8 mouse cellular contexts compared by ENCODE assay signal in genomic region chr17:47038844-47039803, GRCm38 (mm10). TPM values are rescaled to one million over a fixed set of nuclear protein-coding genes. Genes with fewer than 3 reads are reported as not detected.
DNase-seq lines count a peak whose midpoint lies in the region; ATAC-seq lines count a peak whose summit lies in the region.

No protein-coding gene starts in this region.

- H3K9ac ChIP-seq in forebrain, embryonic 15.5 days (replicated peaks), result peak overlapping the region; percentile 39; the same call in 1 of the 2 replicates
- H3K9ac ChIP-seq in neural tube, embryonic 15.5 days (replicated peaks), result peak overlapping the region; percentile 26; the same call in 1 of the 2 replicates

- H3K4me2 ChIP-seq in forebrain, embryonic 15.5 days (replicated peaks), result peak overlapping the region; percentile 39
- H3K4me2 ChIP-seq in neural tube, embryonic 15.5 days, result peak overlapping the region; percentile 45

- H3K27ac ChIP-seq in forebrain, embryonic 15.5 days (replicated peaks), result peak overlapping the region; percentile 65; the same call in 1 of the 2 replicates
- peak overlapping the region; percentile 66 for H3K27ac ChIP-seq in neural tube, embryonic 15.5 days (replicated peaks)

- H3K36me3 ChIP-seq in forebrain, embryonic 15.5 days, result no peaks in the 10 kb centered on the region
- no peaks in the 10 kb centered on the region for H3K36me3 ChIP-seq in neural tube, embryonic 15.5 days

- no peaks in the 10 kb centered on the region for H3K27me3 ChIP-seq in forebrain, embryonic 15.5 days
- no peaks in the 10 kb centered on the region for H3K27me3 ChIP-seq in neural tube, embryonic 15.5 days (replicated peaks)

- no peaks in the 10 kb centered on the region for H3K9me3 ChIP-seq in forebrain, embryonic 15.5 days
- no peaks in the 10 kb centered on the region for H3K9me3 ChIP-seq in neural tube, embryonic 15.5 days (replicated peaks)

- H3K4me3 ChIP-seq in forebrain, embryonic 15.5 days, result peak overlapping the region; percentile 26
- H3K4me3 ChIP-seq in neural tube, embryonic 15.5 days (replicated peaks), result peak overlapping the region; percentile 21

- peak; percentile 80 for ATAC-seq in forebrain, embryonic 15.5 days (replicated peaks)
- ATAC-seq in neural tube, embryonic 15.5 days (ENCODE audit: low FRiP score), result peak; percentile 81; the same call in 1 of the 2 replicates

- WGBS in forebrain, embryonic 15.5 days, result 15% methylated on average over 18 of the region's 18 CpGs
- WGBS in neural tube, embryonic 15.5 days, result 22% methylated on average over 18 of the region's 18 CpGs

- intact Hi-C loops in heart, postnatal 25 days (cut with DNase I), result loop anchor here (1.0 to 10.0 kb wide), 5 partner anchors 51 to 446 kb away; no protein-coding TSS in a partner anchor

- peak; percentile 77 for DNase-seq in ES-CJ7 (ENCODE audit: low read depth, low spot score)
- DNase-seq in cerebellum, adult 11 months, result peak; percentile 75
- DNase-seq in heart, postnatal 25 days (ENCODE audit: low spot score), result peak; percentile 58
- DNase-seq in layer of hippocampus, adult 18-20 months (ENCODE audit: low spot score in 2 of 2), result peak; percentile 84 to 92
- peak; percentile 80 to 84 for DNase-seq in lung, adult 18-20 months
- peak; percentile 96 for DNase-seq in testis, postnatal 10 days (ENCODE audit: low spot score)

- H3K4me1 ChIP-seq in forebrain, embryonic 15.5 days, result peaks cover 4% of the 10 kb centered on the region
- H3K4me1 ChIP-seq in neural tube, embryonic 15.5 days, result peaks cover 3% of the 10 kb centered on the region; the same call in 1 of the 2 replicates

RNA-seq across cellular contexts. Expression of gene Ubr2, which starts 28.8 kb away (rescaled TPM):
- 17.3 and 17.4 TPM in 2 replicates for polyA plus RNA-seq in forebrain, embryonic 15.5 days (2015; fragmentation: Nextera tagmentation; extraction: Ambion mirVana)
- total RNA-seq in heart, postnatal 25 days (2021), result 10 to 100 TPM; 65.7 to 73.5 TPM
- 10 to 100 TPM; 61.3 to 62.2 TPM for total RNA-seq in layer of hippocampus, adult 18-20 months (2021)
- 15.6 TPM in 2 replicates for polyA plus RNA-seq in neural tube, embryonic 15.5 days (2015; fragmentation: Nextera tagmentation; extraction: Ambion mirVana)

Comparison
In these comparisons a context has a peak if more than half of its experiments do, and no peak if none do; other contexts are left out.
1. Peak in every context shown above with its lines: DNase-seq, ATAC-seq, H3K4me3 ChIP-seq and H3K27ac ChIP-seq.